Mouse (Mus musculus) kidney, embryonic 16.5 days (tissue): ENCODE results near the gene Hspa12a. TPM values are rescaled to one million over a fixed set of nuclear protein-coding genes. Genes with fewer than 3 reads are reported as not detected.
A peak's percentile ranks its signal among the peaks of the same experiment; 100 is the strongest.

Experiments used
- ATAC-seq: fragments of 200-750 bp; cut with Nextera tagmentation; 2 replicates; pipeline ENCODE4 v1.8.0; 2017; ENCODE audit warnings: moderate TSS enrichment; ENCODE audit not compliant: low FRiP score, low TSS enrichment
- H3K27ac ChIP-seq: fragments of 300-500 bp; sonication (generic); 2 replicates; pipeline ENCODE4 v1.5.1; 2014; ENCODE audit warnings: low read length
- H3K27me3 ChIP-seq: fragments of 300-500 bp; sonication (generic); 2 replicates; pipeline ENCODE4 v1.6.1; 2014; ENCODE audit warnings: low read length, control low read depth, mixed read lengths; ENCODE audit not compliant: insufficient read depth
- H3K36me3 ChIP-seq: fragments of 300-500 bp; sonication (generic); 2 replicates; pipeline ENCODE4 v1.6.1; 2014; ENCODE audit warnings: low read length, control low read depth, mixed read lengths; ENCODE audit not compliant: insufficient read depth
- H3K4me1 ChIP-seq: fragments of 300-500 bp; sonication (generic); 2 replicates; pipeline ENCODE4 v1.6.1; 2014; ENCODE audit warnings: low read length, control low read depth, mixed read lengths; ENCODE audit not compliant: insufficient read depth
- H3K4me2 ChIP-seq: fragments of 300-500 bp; sonication (generic); replicated peaks from 2 replicates; pipeline ENCODE4 v1.6.1; 2014; ENCODE audit warnings: low read depth, low read length
- H3K4me3 ChIP-seq: fragments of 300-500 bp; sonication (generic); 2 replicates; pipeline ENCODE4 v1.5.1; 2014; ENCODE audit warnings: mild to moderate bottlenecking, low read length
- H3K9ac ChIP-seq: fragments of 300-500 bp; sonication (generic); replicated peaks from 2 replicates; pipeline ENCODE4 v1.6.1; 2014; ENCODE audit warnings: low read length
- H3K9me3 ChIP-seq: fragments of 300-500 bp; sonication (generic); 2 replicates; pipeline ENCODE4 v1.6.1; 2016; ENCODE audit warnings: low read length, control low read depth
- WGBS: fragments of 180-500 bp; shearing (Covaris S2); extraction: QIAGEN DNeasy Blood & Tissue Kit; methylation state at CpG from one replicate; pipeline ENCODE4 v1.1.7; 2014; 5-methylcytosine and 5-hydroxymethylcytosine counted together
- microRNA-seq: library from miRNA; unstranded; fragments of <30 nt; microRNA quantifications from one replicate; pipeline ENCODE4, GENCODE M21; 2016
- polyA plus RNA-seq: library from polyadenylated mRNA; unstranded; fragments of >200 nt; fragmentation: Nextera tagmentation; extraction: Ambion mirVana; gene quantifications from 2 replicates; pipeline ENCODE4 v1.2.1, GENCODE M21; 2015

Gene Hspa12a
- polyA plus RNA-seq, 1 experiment from 2014 or later: 18.1 TPM

DNA sequence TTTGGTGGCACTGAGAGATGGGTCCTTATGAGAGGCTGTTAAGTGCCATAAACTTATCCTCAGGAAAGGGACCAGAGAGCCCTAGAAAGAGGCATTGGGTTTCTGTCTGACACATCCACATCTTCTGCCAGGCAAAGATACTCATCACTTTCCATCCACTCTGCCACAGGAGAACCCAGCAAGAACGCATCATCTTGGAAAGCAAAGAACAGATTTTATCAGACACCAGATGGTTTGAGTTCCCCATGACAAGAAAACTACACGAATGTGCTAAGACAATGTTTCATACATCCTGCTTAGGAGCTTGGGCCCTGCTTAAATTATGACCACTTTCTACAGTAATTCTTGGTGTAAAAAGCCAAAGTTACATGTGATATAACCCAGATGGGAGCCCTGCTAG, 192.6 kb downstream of the Hspa12a start:
- Histone ChIP-seq H3K4me3 (no peak overlapping the region), H3K9ac (no peak overlapping the region), H3K36me3 (no peaks in the 10 kb centered on the region), H3K4me1 (no peaks in the 10 kb centered on the region), H3K9me3 (no peaks in the 10 kb centered on the region), H3K4me2 (no peak overlapping the region), H3K27me3 (no peaks in the 10 kb centered on the region), H3K27ac (no peak overlapping the region)
- ATAC-seq: no peak
- 63% methylated on average over 2 of the region's 2 CpGs for WGBS

DNA sequence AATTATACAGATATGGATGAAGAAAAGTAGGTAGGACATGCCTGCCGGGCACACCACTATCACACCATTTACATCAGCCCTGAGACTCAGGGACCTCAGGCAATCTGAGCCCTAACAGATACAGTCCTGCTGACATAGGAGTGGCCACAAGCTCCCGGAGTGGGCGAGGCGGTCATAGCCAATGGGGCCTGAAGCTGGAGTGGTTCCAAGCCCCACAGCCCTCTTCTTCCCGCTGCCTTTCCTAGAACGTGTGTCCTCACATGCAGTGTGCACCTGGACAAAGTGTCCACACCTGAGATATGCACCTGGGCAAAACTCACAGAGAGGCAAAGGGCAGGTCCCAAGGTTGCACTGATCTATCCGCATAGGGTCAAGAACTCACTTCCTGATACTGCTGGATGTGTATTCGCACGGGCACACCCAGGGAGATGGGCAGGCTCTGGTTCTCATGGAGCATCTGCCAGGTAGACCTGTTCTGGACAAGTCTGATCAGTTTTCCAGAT, 195.9 kb downstream of the Hspa12a start:
- 84% methylated on average over 9 of the region's 9 CpGs for WGBS
- no peak overlapping the region for H3K9ac ChIP-seq
- H3K27ac ChIP-seq: no peak overlapping the region
- H3K4me3 ChIP-seq: no peak overlapping the region
- no peaks in the 10 kb centered on the region for H3K4me1 ChIP-seq
- no peaks in the 10 kb centered on the region for H3K9me3 ChIP-seq
- no peak overlapping the region for H3K4me2 ChIP-seq
- no peaks in the 10 kb centered on the region for H3K27me3 ChIP-seq
- no peaks in the 10 kb centered on the region for H3K36me3 ChIP-seq
- no peak for ATAC-seq

Small RNA genes within 50 kb of the gene (microRNA-seq; reads per million reads assigned to microRNA genes)
- gene Mir3086: 1.9 reads per million, percentile 7 among the genes with 10 or more reads in this experiment

Other genes with a start within 250 kb of the Hspa12a start
- gene Pnliprp1, start 214.8 kb downstream of the Hspa12a start, polyA plus RNA-seq: 0.18 and 1.2 TPM in 2 replicates
- 0.22 and 0.28 TPM in 2 replicates for gene Pnliprp2, start 183.9 kb downstream of the Hspa12a start, polyA plus RNA-seq
- not detected in 2 replicates for gene 1700019N19Rik, start 149.2 kb downstream of the Hspa12a start, polyA plus RNA-seq
- 0.64 and 0.85 TPM in 2 replicates for gene Eno4, start 229 bp downstream of the Hspa12a start, polyA plus RNA-seq
- 2.4 and 2.7 TPM in 2 replicates for gene Shtn1, start 132.4 kb upstream of the Hspa12a start, polyA plus RNA-seq
- not detected in 2 replicates for gene Vax1, start 226.4 kb upstream of the Hspa12a start, polyA plus RNA-seq